Mouse (Mus musculus) testis, adult 2 months (tissue): ENCODE data around the gene Serbp1.

Experiments
- CTCF ChIP-seq: fragments of 200-500 bp; IDR thresholded peaks from 2 replicates; pipeline ENCODE4 v1.5.1; 2012; ENCODE audit warnings: low read depth, mild to moderate bottlenecking, inconsistent platforms, low read length, moderate library complexity; ENCODE audit not compliant: control insufficient read depth, insufficient read depth, insufficient replicate concordance
- POLR2A ChIP-seq: fragments of 200-500 bp; IDR thresholded peaks from 2 replicates; pipeline ENCODE4 v1.6.1; 2012; ENCODE audit warnings: low read depth, mild to moderate bottlenecking, inconsistent platforms, low read length, moderate library complexity; ENCODE audit not compliant: control insufficient read depth

GRCm38 (mm10) chr6:67302471-67302870 lies 64.5 kb downstream of the Serbp1 start:
- TF ChIP-seq CTCF = no peak
- no peak for TF ChIP-seq POLR2A
